Mouse (Mus musculus) MEL (cell line): ENCODE data around the gene Xkr7. TPM values are rescaled to one million over a fixed set of nuclear protein-coding genes. Genes with fewer than 3 reads are reported as not detected.

Experiments used
- DNase-seq: peaks from one replicate; pipeline ENCODE4 v3.0.0; 2011; ENCODE audit warnings: low read depth, low spot score
- H3K27ac ChIP-seq: 2 replicates; pipeline ENCODE4 v1.5.1; 2012; ENCODE audit warnings: low read depth, mild to moderate bottlenecking, control low read depth, low read length, moderate library complexity; ENCODE audit not compliant: control insufficient read depth
- H3K27me3 ChIP-seq, 2 experiments: fragments of 150-350 bp in 1 of 2; sonication (generic) in 1 of 2; 2 replicates each; pipeline ENCODE4 v1.6.1; 2012; ENCODE audit warnings: low read length in 2 of 2, mild to moderate bottlenecking in 2 of 2, improper control_type of control experiment in 1 of 2, moderate library complexity in 1 of 2; ENCODE audit not compliant: insufficient read depth in 2 of 2, control insufficient read depth in 1 of 2
- H3K36me3 ChIP-seq, 2 experiments: 2 replicates each; pipeline ENCODE4 v1.6.1; 2012 to 2014; ENCODE audit warnings: low read length in 2 of 2, improper control_type of control experiment in 1 of 2, inconsistent platforms in 1 of 2, mild to moderate bottlenecking in 1 of 2; ENCODE audit not compliant: insufficient read depth in 2 of 2, control insufficient read depth in 1 of 2
- H3K4me1 ChIP-seq, 2 experiments: fragments of 150-350 bp in 1 of 2; sonication (generic) in 1 of 2; 2 replicates each; pipeline ENCODE4 v1.6.1; 2012; ENCODE audit warnings: low read length in 2 of 2, improper control_type of control experiment in 1 of 2, mild to moderate bottlenecking in 1 of 2; ENCODE audit not compliant: insufficient read depth in 2 of 2, control insufficient read depth in 1 of 2
- H3K4me3 ChIP-seq, 2 experiments: fragments of 150-350 bp in 1 of 2; sonication (generic) in 1 of 2; 2 replicates each; pipeline ENCODE4 v1.5.1; 2012; ENCODE audit warnings: low read depth in 2 of 2, low read length in 2 of 2, mild to moderate bottlenecking in 2 of 2, moderate library complexity in 2 of 2, control low read depth in 1 of 2, improper control_type of control experiment in 1 of 2; ENCODE audit not compliant: control insufficient read depth in 1 of 2, insufficient read depth in 1 of 2
- H3K79me2 ChIP-seq: 2 replicates; pipeline ENCODE4 v1.6.1; 2012; ENCODE audit warnings: mild to moderate bottlenecking, low read length, moderate library complexity; ENCODE audit not compliant: control insufficient read depth, poor library complexity, insufficient read depth
- H3K9ac ChIP-seq: 2 replicates; pipeline ENCODE4 v1.6.1; 2012; ENCODE audit warnings: low read depth, mild to moderate bottlenecking, control low read depth, low read length, moderate library complexity; ENCODE audit not compliant: control insufficient read depth, poor library complexity, severe bottlenecking
- H3K9me3 ChIP-seq: fragments of 150-350 bp; sonication (generic); replicated peaks from 2 replicates; pipeline ENCODE4 v1.6.1; 2012; ENCODE audit warnings: mild to moderate bottlenecking, low read length, improper control_type of control experiment, moderate library complexity; ENCODE audit not compliant: insufficient read depth
- CHD2 ChIP-seq: IDR thresholded peaks from 2 replicates; pipeline ENCODE4 v1.6.1; 2011; ENCODE audit warnings: low read length, improper control_type of control experiment
- CTCF ChIP-seq, 3 experiments: IDR thresholded peaks in 2 of 3; conservative IDR thresholded peaks in 1 of 3; 2 replicates each; pipeline ENCODE4 v1.5.1; 2011 to 2012; ENCODE audit warnings: low read length in 3 of 3, low read depth in 2 of 3, mild to moderate bottlenecking in 2 of 3, improper control_type of control experiment in 1 of 3, inconsistent platforms in 1 of 3, mixed read lengths in 1 of 3, moderate library complexity in 1 of 3; ENCODE audit not compliant: control insufficient read depth in 1 of 3, insufficient read depth in 1 of 3, poor library complexity in 1 of 3, severe bottlenecking in 1 of 3
- E2F4 ChIP-seq: IDR thresholded peaks from 2 replicates; pipeline ENCODE4 v1.6.1; 2011; ENCODE audit warnings: low read depth, low read length, improper control_type of control experiment, borderline replicate concordance
- ELF1 ChIP-seq: IDR thresholded peaks from 2 replicates; pipeline ENCODE4 v1.6.1; 2014; ENCODE audit warnings: low read depth, mild to moderate bottlenecking, inconsistent platforms, low read length, improper control_type of control experiment, moderate library complexity
- ETS1 ChIP-seq: IDR thresholded peaks from 2 replicates; pipeline ENCODE4 v1.6.1; 2012; ENCODE audit warnings: low read depth, mild to moderate bottlenecking, inconsistent platforms, low read length, improper control_type of control experiment, moderate library complexity
- GATA1 ChIP-seq: IDR thresholded peaks from 2 replicates; pipeline ENCODE4 v1.6.1; 2011; ENCODE audit warnings: low read depth, low read length, improper control_type of control experiment
- KAT2A ChIP-seq: conservative IDR thresholded peaks from 2 replicates; pipeline ENCODE4 v1.6.1; 2012; ENCODE audit warnings: low read depth, low read length, improper control_type of control experiment, inconsistent platforms
- MAX ChIP-seq: IDR thresholded peaks from 2 replicates; pipeline ENCODE4 v1.6.1; 2011; ENCODE audit warnings: low read length, improper control_type of control experiment
- MAZ ChIP-seq: IDR thresholded peaks from 2 replicates; pipeline ENCODE4 v1.6.1; 2012; ENCODE audit warnings: low read depth, mild to moderate bottlenecking, inconsistent platforms, low read length, improper control_type of control experiment
- MEF2A ChIP-seq: IDR thresholded peaks from 2 replicates; pipeline ENCODE4 v1.6.1; 2014; ENCODE audit warnings: low read depth, mild to moderate bottlenecking, inconsistent platforms, low read length, improper control_type of control experiment; ENCODE audit not compliant: poor library complexity, insufficient replicate concordance, severe bottlenecking; ENCODE audit errors: extremely low read depth
- MXI1 ChIP-seq: IDR thresholded peaks from 2 replicates; pipeline ENCODE4 v1.6.1; 2011; ENCODE audit warnings: mild to moderate bottlenecking, low read depth, low read length, improper control_type of control experiment
- MYB ChIP-seq: IDR thresholded peaks from 2 replicates; pipeline ENCODE4 v1.6.1; 2011; ENCODE audit warnings: mild to moderate bottlenecking, low read depth, low read length, improper control_type of control experiment
- POLR2AphosphoS2 ChIP-seq: IDR thresholded peaks from 2 replicates; pipeline ENCODE4 v1.6.1; 2011; ENCODE audit warnings: low read length, improper control_type of control experiment
- POLR2AphosphoS5 ChIP-seq: IDR thresholded peaks from 2 replicates; pipeline ENCODE4 v1.6.1; 2012; ENCODE audit warnings: low read depth, borderline replicate concordance, mild to moderate bottlenecking, inconsistent platforms, low read length, moderate library complexity, mixed read lengths
- RCOR1 ChIP-seq: IDR thresholded peaks from 2 replicates; pipeline ENCODE4 v1.6.1; 2012; ENCODE audit warnings: low read depth, mild to moderate bottlenecking, inconsistent platforms, low read length, improper control_type of control experiment
- TCF12 ChIP-seq: IDR thresholded peaks from 2 replicates; pipeline ENCODE4 v1.6.1; 2014; ENCODE audit warnings: low read depth, mild to moderate bottlenecking, inconsistent platforms, low read length, improper control_type of control experiment, moderate library complexity
- USF1 ChIP-seq: IDR thresholded peaks from 2 replicates; pipeline ENCODE4 v1.6.1; 2014; ENCODE audit warnings: low read depth, mild to moderate bottlenecking, inconsistent platforms, low read length, improper control_type of control experiment, moderate library complexity
- ZC3H11A ChIP-seq: IDR thresholded peaks from 2 replicates; pipeline ENCODE4 v1.6.1; 2012; ENCODE audit warnings: low read depth, mild to moderate bottlenecking, inconsistent platforms, low read length, improper control_type of control experiment
- polyA plus RNA-seq, 2 experiments: library from polyadenylated mRNA; stranded (reverse) in 1 of 2; unstranded in 1 of 2; fragments of >175 nt in 1 of 2; fragments of >200 nt in 1 of 2; gene quantifications; 2 replicates each; pipeline versions ENCODE4 v1.2.1 to v1.2.4; 2012; ENCODE audit warnings: low replicate concordance in 2 of 2, low read depth in 1 of 2; ENCODE audit not compliant: insufficient read length in 2 of 2, insufficient read depth in 1 of 2, missing spikeins in 1 of 2
- total RNA-seq: library from RNA; depleted of rRNA; stranded (reverse); fragments of 300-350 nt; gene quantifications from 2 replicates; pipeline ENCODE4 v1.2.3, GENCODE M21; 2012

The Xkr7 gene
- total and polyA plus RNA-seq, 3 experiments: not detected

DNA sequence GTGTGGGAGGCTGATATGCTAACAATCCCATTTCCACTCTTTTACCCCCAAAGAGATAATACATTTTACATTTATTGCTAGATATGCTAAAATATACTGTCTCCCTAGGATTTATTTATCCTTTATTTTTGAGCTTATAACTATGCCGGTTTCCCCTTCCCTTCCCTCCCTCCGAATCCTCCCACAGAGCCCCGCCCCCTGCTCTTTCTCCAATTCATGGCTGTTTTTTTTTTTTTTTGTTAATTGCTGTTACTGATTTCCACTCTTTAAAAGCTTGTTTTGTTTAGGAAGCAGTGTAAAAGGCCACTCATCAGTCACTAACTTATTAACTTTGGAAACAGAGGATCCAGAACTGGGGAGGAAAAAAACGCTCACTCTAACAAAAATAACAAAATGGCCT lies 34.6 kb upstream of the Xkr7 start:
- Histone ChIP-seq H3K4me3 (no peak overlapping the region), H3K27me3 (peaks cover 3 to 7% of the 10 kb centered on the region in 2 experiments), H3K36me3 (no peaks in the 10 kb centered on the region), H3K9ac (no peak overlapping the region), H3K27ac (no peak overlapping the region), H3K9me3 (no peaks in the 10 kb centered on the region), H3K79me2 (no peaks in the 10 kb centered on the region), H3K4me1 (no peaks in the 10 kb centered on the region)
- TF ChIP-seq KAT2A: no peak
- no peak for TF ChIP-seq E2F4
- no peak for TF ChIP-seq MEF2A
- no peak for TF ChIP-seq POLR2AphosphoS2
- TF ChIP-seq USF1: no peak
- TF ChIP-seq ETS1: no peak
- TF ChIP-seq ZC3H11A: no peak
- no peak for TF ChIP-seq CHD2
- no peak for TF ChIP-seq RCOR1
- TF ChIP-seq GATA1: no peak
- no peak for TF ChIP-seq ELF1
- TF ChIP-seq POLR2AphosphoS5: no peak
- TF ChIP-seq CTCF (IDR thresholded peaks at IDR 0.05 in 2 of 3, conservative IDR thresholded peaks at IDR 0.05 in 1 of 3; ENCODE audit: control insufficient read depth in 1 of 3, insufficient read depth in 1 of 3, low read depth in 2 of 3, low read length in 3 of 3, poor library complexity in 1 of 3, severe bottlenecking in 1 of 3): no peak
- TF ChIP-seq MAX: no peak
- TF ChIP-seq MXI1: no peak
- no peak for DNase-seq

- TF ChIP-seq MAZ: no peak
- no peak for TF ChIP-seq ETS1
- no peak for TF ChIP-seq MYB
- TF ChIP-seq MAX: no peak
- TF ChIP-seq TCF12: no peak
- no peaks in the 10 kb centered on the region for H3K9me3 ChIP-seq
- no peaks in the 10 kb centered on the region for H3K79me2 ChIP-seq
- no peaks in the 10 kb centered on the region for H3K36me3 ChIP-seq
- no peak overlapping the region for H3K4me3 ChIP-seq
- no peak for DNase-seq
- no peak overlapping the region for H3K27ac ChIP-seq
- no peak overlapping the region for H3K9ac ChIP-seq
- peaks cover 0 to 2% of the 10 kb centered on the region in 2 experiments; a peak in 3 of 4 replicates for H3K27me3 ChIP-seq
- no peaks in the 10 kb centered on the region for H3K4me1 ChIP-seq
Observed at GRCm38 (mm10) chr2:153002492-153003248, 29.0 kb upstream of the Xkr7 start.
